Mouse (Mus musculus) heart, adult 2 months (tissue): ENCODE measurements around the gene Trcg1.

Source experiments
- CTCF ChIP-seq: fragments of 200-600 bp; IDR thresholded peaks from 2 replicates; pipeline ENCODE4 v1.8.1; 2022; ENCODE audit warnings: antibody characterized with exemption, mild to moderate bottlenecking, moderate library complexity
- EP300 ChIP-seq: fragments of 200-500 bp; IDR thresholded peaks from 2 replicates; pipeline ENCODE4 v1.6.1; 2011; ENCODE audit warnings: low read depth, low read length, control low read depth; ENCODE audit not compliant: insufficient read depth
- POLR2A ChIP-seq: fragments of 200-500 bp; IDR thresholded peaks from 2 replicates; pipeline ENCODE4 v1.6.1; 2011; ENCODE audit warnings: mild to moderate bottlenecking, low read depth, low read length, control low read depth; ENCODE audit not compliant: insufficient read depth

DNA sequence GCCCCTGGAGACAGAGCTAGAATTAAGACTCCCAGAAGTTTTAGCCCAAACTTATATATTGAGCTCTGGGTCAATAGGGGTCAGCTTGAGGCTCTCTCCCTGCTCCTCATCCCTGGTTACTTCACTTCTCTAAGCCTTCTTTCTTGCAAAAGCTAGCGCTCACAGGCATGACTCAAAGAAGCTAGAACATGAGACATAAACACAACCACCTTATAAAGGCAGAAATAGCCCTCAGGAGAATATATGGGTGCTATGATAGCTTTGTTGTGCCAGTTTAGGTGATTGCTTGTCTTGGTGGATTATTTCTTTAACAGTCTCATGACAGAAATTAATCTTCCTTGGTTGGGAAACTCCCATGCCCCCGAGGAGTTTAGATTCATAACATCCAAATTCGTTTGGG lies 58.5 kb downstream of the Trcg1 start:
- TF ChIP-seq CTCF = no peak
- no peak for TF ChIP-seq POLR2A
- no peak for TF ChIP-seq EP300
